Mouse (Mus musculus): Measurements from ENCODE around the gene Smarcd2. TPM values are rescaled to one million over a fixed set of nuclear protein-coding genes. Genes with fewer than 3 reads are reported as not detected.
"Not testable (repeated sequence)": the region's sequence is repeated elsewhere in the genome, so short reads cannot be mapped to it uniquely, and the experiment has no call there.

Gene Smarcd2
- polyA plus RNA-seq, 2 experiments: 114 to 184 TPM

DNA sequence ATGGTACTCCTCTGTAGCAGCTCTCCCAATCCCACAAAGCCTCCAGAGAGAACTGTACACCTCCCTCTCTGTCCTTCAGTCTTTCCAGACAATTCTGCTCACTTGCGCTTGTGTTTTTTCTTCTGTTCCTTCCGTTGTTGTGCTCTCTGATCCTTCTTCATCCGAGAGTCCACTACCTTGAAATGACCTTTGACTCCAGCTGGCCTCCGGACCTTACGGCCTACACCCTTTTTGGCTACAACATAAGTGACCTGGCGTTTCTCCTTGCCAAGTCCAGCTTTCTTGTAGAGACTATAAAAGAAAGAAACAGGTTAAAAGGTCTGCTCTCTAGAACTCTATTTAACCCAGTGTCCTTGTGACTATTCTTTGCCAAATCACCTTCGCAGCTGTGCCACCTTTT lies 23.4 kb downstream of the Smarcd2 start:
- ATAC-seq (ENCODE audit: low FRiP score, low read depth) (no peak), DNase-seq (ENCODE audit: low spot score) (no peak)
- Histone ChIP-seq H3K9me3 (ENCODE audit: control insufficient read depth, low read length) (peaks cover 6% of the 10 kb centered on the region), H3K9ac (ENCODE audit: low read depth, low read length, severe bottlenecking) (no peak overlapping the region), H3K4me1 (ENCODE audit: control insufficient read depth, insufficient read depth, low read length) (no peaks in the 10 kb centered on the region), H3K27me3 (ENCODE audit: control insufficient read depth, insufficient read depth, low read length) (no peaks in the 10 kb centered on the region), H3K4me2 (replicated peaks; ENCODE audit: low read depth, low read length, severe bottlenecking) (no peak overlapping the region), H3K27ac (replicated peaks; ENCODE audit: low read depth, low read length) (no peak overlapping the region), H3K4me3 (replicated peaks; ENCODE audit: low read length) (no peak overlapping the region), H3K36me3 (ENCODE audit: control insufficient read depth, insufficient read depth, low read length) (peaks cover 97% of the 10 kb centered on the region)
- WGBS: 87% methylated on average over 7 of the region's 7 CpGs
- TF ChIP-seq POLR2A (IDR thresholded peaks at IDR 0.05; ENCODE audit: borderline replicate concordance, extremely low read depth, insufficient read depth, insufficient read length): no peak

DNA sequence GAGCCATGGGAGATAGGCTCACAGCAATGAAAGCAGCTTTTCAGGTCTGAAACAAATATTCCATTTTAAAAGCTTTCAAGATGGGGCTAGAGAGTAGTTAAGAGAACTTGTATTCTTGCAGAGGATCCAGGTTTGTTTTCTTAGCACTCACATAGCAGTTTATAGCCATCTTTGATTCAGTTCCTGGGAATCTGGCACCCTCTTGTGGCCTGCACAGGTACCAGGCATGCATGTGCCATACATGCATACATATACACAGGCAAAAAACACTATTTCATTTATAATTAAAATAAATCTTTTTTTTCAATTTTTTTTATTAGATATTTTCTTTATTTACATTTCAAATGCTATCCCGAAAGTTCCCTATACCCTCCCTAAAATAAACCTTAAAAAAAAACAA lies 25.9 kb downstream of the Smarcd2 start:
- no peak overlapping the region for H3K4me2 ChIP-seq (replicated peaks; ENCODE audit: low read depth, low read length, severe bottlenecking)
- no peak for TF ChIP-seq POLR2A (IDR thresholded peaks at IDR 0.05; ENCODE audit: borderline replicate concordance, extremely low read depth, insufficient read depth, insufficient read length)
- H3K36me3 ChIP-seq (ENCODE audit: control insufficient read depth, insufficient read depth, low read length): peaks cover 99% of the 10 kb centered on the region
- H3K4me1 ChIP-seq (ENCODE audit: control insufficient read depth, insufficient read depth, low read length): no peaks in the 10 kb centered on the region
- peaks cover 6% of the 10 kb centered on the region for H3K9me3 ChIP-seq (ENCODE audit: control insufficient read depth, low read length)
- no peak overlapping the region for H3K27ac ChIP-seq (replicated peaks; ENCODE audit: low read depth, low read length)
- 97% methylated on average over 1 of the region's 1 CpGs for WGBS
- ATAC-seq (ENCODE audit: low FRiP score, low read depth) (no peak), DNase-seq (ENCODE audit: low spot score) (no peak)
- no peak overlapping the region for H3K4me3 ChIP-seq (replicated peaks; ENCODE audit: low read length)
- no peaks in the 10 kb centered on the region for H3K27me3 ChIP-seq (ENCODE audit: control insufficient read depth, insufficient read depth, low read length)
- H3K9ac ChIP-seq (ENCODE audit: low read depth, low read length, severe bottlenecking): no peak overlapping the region

DNA sequence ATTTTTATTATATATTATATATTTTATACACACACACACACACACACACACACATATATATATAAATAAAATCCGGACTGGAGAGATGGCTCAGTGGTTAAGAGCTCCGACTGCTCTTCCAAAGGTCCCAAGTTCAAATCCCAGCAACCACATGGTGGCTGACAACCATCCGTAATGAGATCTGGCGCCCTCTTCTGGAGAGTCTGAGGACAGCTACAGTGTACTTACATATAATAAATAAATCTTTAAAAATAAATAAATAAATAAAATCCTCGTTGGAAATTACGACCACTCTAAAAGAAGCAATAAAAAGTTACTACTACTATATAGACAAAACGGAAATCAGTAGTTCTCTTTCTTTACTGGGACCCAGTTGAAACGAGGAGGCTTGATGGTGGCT lies 38.8 kb downstream of the Smarcd2 start:
- not testable (repeated sequence) for H3K27me3 ChIP-seq (ENCODE audit: control insufficient read depth, insufficient read depth, low read length); H3K9ac ChIP-seq (ENCODE audit: low read depth, low read length, severe bottlenecking); H3K4me3 ChIP-seq (replicated peaks; ENCODE audit: low read length); H3K27ac ChIP-seq (replicated peaks; ENCODE audit: low read depth, low read length); H3K4me1 ChIP-seq (ENCODE audit: control insufficient read depth, insufficient read depth, low read length); H3K4me2 ChIP-seq (replicated peaks; ENCODE audit: low read depth, low read length, severe bottlenecking); DNase-seq (ENCODE audit: low spot score); H3K9me3 ChIP-seq (ENCODE audit: control insufficient read depth, low read length); ATAC-seq (ENCODE audit: low FRiP score, low read depth)
- WGBS: 65% methylated on average over 8 of the region's 8 CpGs
- peaks cover 84% of the 10 kb centered on the region for H3K36me3 ChIP-seq (ENCODE audit: control insufficient read depth, insufficient read depth, low read length)

DNA sequence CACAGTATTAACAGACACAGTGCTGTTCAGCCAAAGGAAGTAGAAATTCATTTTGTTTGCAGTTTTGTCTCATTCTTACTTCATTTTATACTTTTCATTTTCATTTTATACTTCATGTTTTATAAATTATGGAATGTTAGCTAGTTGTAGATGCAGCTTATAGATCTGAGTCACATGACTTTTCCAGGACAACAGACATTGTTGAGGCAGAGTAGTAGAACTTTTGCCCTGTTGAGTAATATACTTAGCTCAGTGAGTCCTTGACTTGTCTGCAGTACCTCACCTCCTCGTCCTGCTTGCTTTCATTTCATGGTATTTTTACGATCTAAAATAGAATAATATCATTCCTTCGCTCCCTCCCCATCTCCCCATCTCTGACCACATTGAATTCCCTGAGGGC lies 52.2 kb downstream of the Smarcd2 start:
- peaks cover 23% of the 10 kb centered on the region for H3K36me3 ChIP-seq (ENCODE audit: control insufficient read depth, insufficient read depth, low read length)
- DNase-seq (ENCODE audit: low spot score) (no peak), ATAC-seq (ENCODE audit: low FRiP score, low read depth) (no peak)
- H3K4me1 ChIP-seq (ENCODE audit: control insufficient read depth, insufficient read depth, low read length): peaks cover 10% of the 10 kb centered on the region
- no peak overlapping the region for H3K4me3 ChIP-seq (replicated peaks; ENCODE audit: low read length)
- no peaks in the 10 kb centered on the region for H3K9me3 ChIP-seq (ENCODE audit: control insufficient read depth, low read length)
- H3K27ac ChIP-seq (replicated peaks; ENCODE audit: low read depth, low read length): no peak overlapping the region
- 89% methylated on average over 3 of the region's 3 CpGs for WGBS
- no peaks in the 10 kb centered on the region for H3K27me3 ChIP-seq (ENCODE audit: control insufficient read depth, insufficient read depth, low read length)
- no peak for TF ChIP-seq POLR2A (IDR thresholded peaks at IDR 0.05; ENCODE audit: borderline replicate concordance, extremely low read depth, insufficient read depth, insufficient read length)
- H3K4me2 ChIP-seq (replicated peaks; ENCODE audit: low read depth, low read length, severe bottlenecking): no peak overlapping the region
- no peak overlapping the region for H3K9ac ChIP-seq (ENCODE audit: low read depth, low read length, severe bottlenecking)

DNA sequence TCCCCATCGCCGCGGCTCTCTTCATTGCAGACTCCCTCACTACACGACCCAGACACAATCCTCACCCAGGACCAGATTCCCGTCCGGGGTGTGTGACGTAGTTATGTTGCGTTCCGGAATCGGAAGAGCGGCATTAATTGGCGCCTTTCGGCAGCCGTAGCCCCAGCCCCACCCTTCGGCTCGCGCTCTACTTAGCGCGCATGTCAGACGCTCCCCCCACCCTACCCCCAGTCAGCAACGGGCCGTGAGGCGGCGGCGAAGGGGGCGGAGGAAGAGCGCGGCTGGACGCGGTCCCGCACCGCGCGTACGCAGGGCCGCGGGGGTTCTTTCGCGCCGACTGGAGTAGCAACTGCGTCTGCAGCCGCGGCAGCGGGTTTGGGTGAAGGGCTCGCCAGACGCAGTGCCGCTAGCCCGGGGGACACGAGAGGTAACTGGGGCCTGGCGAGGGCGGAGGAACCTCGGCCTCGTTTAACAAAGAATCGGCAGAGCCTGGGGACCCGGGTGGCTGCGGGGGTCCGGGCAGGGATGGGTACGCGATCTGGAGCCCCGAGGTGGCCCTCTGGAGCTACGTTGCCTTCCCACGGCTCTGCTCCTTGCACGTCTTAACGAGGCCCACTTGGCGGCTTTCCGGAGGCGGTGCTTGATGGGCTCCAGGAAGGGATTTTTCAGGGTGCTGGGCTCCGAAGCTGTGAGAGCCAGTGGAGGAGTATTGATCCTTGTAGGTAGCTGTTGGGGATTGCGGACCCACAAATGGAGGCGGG lies 55.9 kb downstream of the Smarcd2 start, which contains the start of gene Ddx42:
Ddx42 (plus strand) TSS at position 197 of the 761 bp plus-strand sequence.
- WGBS: under 1% methylated on average over 70 of the region's 70 CpGs
- peak; percentile 99 for DNase-seq (ENCODE audit: low spot score)
- H3K9me3 ChIP-seq (ENCODE audit: control insufficient read depth, low read length): no peaks in the 10 kb centered on the region
- peak within 1 kb of the TSS; percentile 91 for H3K9ac ChIP-seq (ENCODE audit: low read depth, low read length, severe bottlenecking)
- ATAC-seq (ENCODE audit: low FRiP score, low read depth): peak; percentile 94
- H3K27me3 ChIP-seq (ENCODE audit: control insufficient read depth, insufficient read depth, low read length): no peaks in the 10 kb centered on the region
- H3K36me3 ChIP-seq (ENCODE audit: control insufficient read depth, insufficient read depth, low read length): peaks cover 17% of the 10 kb centered on the region
- H3K4me1 ChIP-seq (ENCODE audit: control insufficient read depth, insufficient read depth, low read length): peaks cover 21% of the 10 kb centered on the region
- peak within 1 kb of the TSS; percentile 55 for H3K4me2 ChIP-seq (replicated peaks; ENCODE audit: low read depth, low read length, severe bottlenecking)
- H3K27ac ChIP-seq (replicated peaks; ENCODE audit: low read depth, low read length): peak within 1 kb of the TSS; percentile 94
- peak within 1 kb of the TSS; percentile 76 for H3K4me3 ChIP-seq (replicated peaks; ENCODE audit: low read length)
- 0 out of 2 replicates have a peak, but pooled peaks have one; percentile 80 for TF ChIP-seq POLR2A (IDR thresholded peaks at IDR 0.05; ENCODE audit: borderline replicate concordance, extremely low read depth, insufficient read depth, insufficient read length)

All from limb, embryonic 14.5 days (tissue).